Mouse (Mus musculus) adrenal gland, adult 18-20 months (tissue): Measurements from ENCODE around the gene Sorcs2. TPM values are rescaled to one million over a fixed set of nuclear protein-coding genes. Genes with fewer than 3 reads are reported as not detected.
A peak's percentile ranks its signal among the peaks of the same experiment; 100 is the strongest.

Experiments used
- DNase-seq, 2 experiments: peaks; one replicate each; pipeline ENCODE4 v3.0.0; 2021 to 2022; ENCODE audit warnings: low spot score in 2 of 2
- total RNA-seq, 2 experiments: library from RNA; stranded (reverse); gene quantifications; 1 replicate in 1 of 2; 2 replicates in 1 of 2; pipeline ENCODE4 v1.2.3; 2021

Gene Sorcs2
- total RNA-seq, 2 experiments from 2014 or later, result 14.2 to 30.4 TPM

DNA sequence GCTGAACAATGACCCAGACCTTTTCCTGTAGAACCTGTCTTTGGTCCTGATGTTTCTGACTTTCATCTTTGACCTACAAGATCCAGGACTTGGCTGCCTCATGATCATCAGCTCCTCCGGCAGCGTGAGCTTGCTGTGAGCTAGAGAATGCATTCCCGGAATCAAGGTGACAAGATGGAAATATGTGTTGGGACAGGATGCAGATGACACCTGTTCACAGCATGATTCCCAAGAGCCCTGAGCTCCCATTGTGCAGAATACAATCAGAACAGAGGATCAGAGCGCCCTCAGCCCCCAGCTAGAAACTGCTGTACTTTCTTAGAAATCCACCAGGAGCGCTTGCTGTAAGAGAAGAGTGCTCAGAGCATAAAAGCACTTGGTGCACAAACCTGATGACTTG, 311.0 kb downstream of the Sorcs2 start:
- no peak for DNase-seq

DNA sequence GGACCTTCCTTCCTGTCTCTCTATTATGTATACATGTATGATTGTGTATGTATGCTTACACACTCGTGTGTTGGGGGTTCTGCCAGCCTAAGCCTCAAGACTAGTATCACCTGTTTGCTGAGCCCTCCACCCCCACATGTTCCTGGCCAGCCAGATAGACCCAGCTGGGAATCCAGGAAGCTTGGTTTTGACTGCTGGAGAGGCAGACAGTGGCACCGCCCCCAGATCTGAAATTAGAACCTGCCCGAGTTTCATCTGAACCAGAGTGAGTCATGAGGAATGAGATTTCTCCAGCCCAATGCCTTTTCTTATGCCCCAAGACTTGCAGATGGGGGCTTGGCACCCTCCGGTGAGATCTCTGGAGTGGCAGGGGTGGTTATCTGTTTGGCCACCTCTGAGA, 312.3 kb downstream of the Sorcs2 start:
- no peak for DNase-seq

DNA sequence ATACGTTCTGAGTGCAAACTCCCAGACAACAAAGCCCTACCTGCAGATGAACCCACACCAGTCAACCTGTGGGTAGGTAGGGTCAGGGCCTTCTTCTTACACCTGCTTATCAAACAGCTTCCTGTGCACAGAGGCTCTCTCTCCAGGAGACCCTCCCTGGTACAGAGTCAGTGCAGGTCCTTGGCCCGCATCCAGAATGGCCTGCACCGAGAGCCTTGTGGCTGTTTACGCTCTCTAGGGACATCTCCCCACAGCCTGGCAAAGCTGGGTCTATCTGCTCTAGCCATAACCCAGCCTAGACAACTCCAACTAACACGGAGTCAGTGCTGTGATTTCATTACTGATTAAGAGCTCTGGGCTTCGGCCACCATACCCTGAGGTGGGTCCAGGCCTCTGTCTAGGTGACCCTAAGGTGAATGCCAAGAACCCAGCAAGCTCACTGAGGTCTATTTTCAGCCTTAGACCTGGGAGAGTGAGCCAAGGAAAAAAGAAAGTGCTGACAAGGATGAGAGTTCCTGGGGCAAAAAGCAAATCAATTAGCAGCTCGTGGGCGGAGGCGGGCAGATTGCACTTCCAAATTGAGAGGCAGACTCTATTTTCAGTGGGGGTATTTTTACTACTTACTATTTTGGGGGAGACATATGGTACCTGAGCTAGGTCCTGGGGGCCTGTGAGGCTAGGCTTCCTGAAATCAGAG, 313.9 kb downstream of the Sorcs2 start:
- no peak for DNase-seq

DNA sequence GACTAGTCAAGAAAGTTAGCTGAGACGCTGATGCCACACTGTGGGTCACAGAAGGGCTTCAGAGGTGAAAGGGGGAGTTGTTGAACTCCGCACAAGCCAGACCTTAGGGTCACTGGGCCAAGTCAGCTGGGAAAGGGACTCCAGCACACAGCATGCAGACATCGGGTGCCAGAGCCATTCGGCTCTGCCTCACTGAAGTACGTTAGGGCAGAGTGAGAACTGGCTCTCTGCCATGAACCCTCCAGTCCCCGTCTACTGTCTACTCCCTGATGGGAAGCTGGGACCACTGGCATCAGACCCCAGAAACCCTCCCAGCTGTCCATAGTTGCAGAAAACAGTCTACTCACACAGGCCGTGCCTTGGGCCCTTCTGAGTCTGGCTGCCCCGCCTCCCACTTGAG, 316.9 kb downstream of the Sorcs2 start:
- DNase-seq, result no peak

DNA sequence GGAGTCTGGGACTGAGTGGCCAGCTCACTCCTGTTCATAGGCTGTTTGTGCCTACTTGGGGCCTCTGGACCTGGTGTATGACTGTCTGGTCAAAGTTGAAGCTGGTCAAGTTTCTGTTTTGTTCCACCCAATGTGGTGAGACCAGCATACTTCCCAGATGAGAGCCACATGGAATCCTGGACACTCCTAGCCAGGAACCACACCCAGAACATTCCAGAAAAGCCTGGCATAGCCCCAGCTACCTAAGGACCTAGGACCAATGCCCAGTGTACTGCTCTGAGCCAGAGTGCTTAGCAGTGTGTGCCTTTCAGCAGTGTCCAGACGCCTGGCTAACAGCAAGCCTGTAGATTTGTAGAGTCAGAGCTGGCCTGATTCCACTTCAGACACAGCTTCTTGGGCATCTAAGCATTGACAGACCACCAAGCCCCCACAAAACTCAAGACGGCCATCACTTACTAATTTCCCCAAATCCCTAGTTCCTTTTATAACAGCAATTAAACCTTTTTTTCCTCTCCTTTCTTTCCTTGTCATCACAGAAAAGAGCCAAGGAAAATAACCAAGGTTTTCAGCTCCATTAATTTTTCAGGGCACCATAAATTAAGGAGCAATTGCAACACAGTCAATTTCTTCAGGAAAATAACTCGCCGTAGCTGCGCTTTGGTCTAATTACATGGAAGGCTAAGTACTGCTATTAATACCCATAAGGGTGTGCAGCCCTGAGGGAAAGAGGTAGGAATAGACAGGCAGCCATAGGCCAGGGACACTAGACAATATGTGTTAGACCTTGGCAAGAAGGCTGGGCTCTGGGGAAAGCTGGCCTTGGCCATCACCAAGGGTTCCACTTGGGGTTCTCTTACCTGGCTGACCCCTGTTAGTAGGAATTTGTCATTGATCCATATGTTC, 322.5 kb downstream of the Sorcs2 start:
- no peak for DNase-seq

DNA sequence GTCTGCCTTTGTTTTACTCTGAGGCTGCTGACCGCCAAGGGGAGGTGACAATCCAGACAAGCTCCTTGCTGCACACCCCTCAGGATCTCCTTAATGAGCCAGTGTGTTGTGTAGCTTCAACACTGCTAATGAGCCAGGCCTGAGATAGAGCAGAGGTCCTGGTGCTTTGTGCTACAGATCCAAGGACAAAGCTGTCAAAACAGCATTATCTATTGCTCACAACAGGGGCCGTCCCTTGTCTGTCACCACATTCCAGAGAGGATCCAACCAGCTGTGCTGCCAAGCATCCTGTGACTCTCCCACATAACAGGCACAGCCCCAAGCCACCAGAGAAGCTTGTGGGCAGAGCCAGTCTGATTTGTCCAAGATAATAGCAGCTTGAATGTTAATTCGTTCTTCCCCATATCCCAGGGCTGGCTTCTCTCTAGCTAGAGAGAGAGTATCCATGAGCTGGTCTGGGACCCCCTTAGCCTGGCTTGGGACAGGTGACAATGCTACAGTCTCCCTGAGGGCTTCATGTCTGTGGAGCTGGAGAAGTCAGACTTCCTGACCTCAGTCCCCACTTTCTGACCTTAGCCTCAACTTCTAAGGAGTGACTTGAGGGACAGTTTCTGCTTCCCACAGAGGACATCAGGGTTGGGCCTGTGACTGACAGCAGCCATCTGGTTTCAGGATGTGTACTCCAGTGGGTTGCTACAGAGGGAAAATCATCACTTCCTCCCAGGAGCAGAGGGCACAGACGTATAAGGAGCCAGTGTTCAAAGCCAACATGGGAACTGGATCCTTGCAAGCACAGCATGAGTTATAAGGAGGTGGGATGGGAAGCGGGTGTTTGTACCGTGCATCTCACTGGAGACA, 328.2 kb downstream of the Sorcs2 start:
- peak in 1 of 2 experiments; percentile 26 for DNase-seq

DNA sequence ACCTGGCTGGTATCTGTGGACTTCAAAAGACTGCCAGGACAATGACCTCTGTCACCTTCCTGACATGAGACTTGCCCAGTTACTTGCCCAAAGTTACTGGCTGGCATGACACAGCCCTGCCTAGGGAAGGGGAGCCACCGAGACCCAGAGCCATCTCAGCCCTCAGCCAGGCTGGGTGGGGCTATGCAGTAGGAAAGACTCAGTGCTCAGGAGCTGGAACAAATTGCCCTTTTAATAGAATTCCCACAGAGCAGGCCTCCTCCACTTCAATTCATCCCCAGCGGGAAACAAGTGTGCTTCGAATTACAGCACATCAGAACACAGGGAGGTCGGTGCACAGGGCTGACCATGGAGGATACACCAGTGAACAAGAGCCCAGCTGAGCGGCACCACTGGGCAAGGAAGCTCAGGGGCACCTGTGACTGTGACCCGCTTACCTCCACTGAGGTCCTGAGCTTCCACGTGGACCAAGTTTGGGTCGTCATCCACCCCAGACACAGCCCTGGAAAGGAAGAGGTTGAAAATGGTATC, 330.2 kb downstream of the Sorcs2 start:
- DNase-seq, result no peak

DNA sequence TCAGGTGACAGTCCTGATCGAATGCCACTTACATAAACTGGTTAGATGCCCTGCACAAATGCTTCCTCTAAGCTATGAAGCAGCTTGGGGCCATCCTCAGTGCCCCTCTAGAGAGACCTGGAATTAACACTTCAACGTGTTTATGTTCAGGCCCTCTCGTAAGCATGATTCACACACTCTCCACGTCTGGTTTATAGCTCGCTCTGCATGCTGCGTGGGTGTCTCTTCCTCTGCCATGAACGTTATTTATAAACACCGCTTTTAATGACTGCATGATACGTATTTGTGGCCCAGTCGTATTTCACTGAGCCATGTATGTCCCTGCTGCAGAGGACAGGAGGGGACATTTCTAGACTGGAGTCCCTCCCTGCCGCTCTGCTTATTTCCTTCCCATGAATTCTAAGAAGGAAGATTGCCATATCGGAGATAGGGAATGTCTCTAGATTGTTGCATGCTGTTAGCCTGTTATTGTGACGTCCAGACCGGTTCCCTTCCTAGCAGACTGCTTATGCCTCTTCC, 340.1 kb downstream of the Sorcs2 start:
- DNase-seq, result no peak

DNA sequence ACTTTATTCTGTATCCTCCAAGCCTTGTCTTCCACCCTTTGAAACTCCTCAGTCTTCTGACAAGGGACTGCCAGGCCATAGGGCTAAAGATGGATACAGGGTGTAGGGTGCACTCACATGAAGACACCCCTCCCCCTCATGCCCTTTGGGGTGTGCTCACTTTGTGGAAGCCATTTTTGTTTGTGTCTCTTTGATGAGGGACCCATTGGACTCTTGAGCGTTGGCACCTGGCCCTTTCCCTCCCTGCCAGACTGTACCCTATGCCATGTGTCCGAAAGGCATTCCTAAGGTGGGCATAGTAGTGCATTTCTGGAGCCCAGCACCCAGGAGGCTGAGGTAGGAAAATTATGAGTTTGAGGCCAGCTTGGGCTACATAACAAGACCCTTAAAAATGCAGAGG, 341.0 kb downstream of the Sorcs2 start:
- DNase-seq, result no peak

DNA sequence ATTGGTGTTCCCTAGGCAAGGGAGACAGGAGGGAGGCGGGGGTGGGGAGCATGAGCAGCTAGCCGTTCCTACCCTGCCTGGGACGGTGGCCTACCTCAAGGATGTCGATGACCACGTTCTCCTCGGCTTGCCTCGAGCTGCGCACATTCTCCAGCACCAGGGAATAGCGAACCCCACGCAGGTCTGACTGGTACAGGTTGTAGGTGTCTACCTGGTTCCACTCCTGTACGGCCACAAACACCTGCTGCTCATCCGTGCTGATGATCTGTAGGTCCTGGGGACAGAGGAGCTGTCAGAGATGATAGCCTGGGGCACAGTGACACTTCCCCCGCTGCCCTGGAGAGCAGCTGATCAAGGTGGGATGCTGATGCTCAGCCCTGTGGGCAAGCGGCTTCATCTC, 342.1 kb downstream of the Sorcs2 start:
- no peak for DNase-seq

DNA sequence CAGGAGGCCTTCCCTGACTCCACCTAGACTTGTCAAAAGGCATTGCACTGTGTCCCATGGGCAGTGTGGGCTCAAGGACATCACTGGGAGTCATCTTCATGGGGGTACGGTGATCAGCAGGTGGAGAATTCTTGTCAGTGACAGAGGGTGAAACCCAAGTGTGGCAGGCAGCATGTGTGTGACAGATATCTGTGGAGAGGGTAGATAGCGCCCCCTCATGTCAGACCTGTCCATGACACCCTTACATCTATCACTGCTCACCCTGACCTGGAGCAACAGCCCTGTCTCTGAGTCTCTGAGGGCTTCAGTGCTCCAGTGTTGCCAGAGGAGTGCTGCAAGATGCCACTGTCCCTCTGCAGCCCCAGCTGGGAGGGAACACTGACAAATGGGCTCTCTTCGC, 343.4 kb downstream of the Sorcs2 start:
- no peak for DNase-seq

DNA sequence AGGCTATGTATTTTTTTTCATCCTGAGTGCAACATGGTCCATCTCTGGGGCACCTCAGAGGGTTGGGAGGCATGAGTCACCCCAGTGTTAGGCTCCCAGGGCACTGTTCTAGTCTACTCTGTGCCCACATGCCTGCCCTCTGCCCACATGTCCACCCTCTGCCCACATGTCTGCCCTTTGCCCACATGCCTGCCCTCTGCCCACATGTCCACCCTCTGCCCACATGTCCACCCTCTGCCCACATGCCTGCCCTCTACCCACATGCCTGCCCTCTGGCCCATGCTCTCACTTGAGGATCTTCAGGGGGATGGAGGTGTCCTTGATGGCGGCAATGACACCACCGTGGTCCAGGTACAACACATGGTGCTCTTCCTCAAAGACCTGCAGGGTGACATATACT, 354.8 kb downstream of the Sorcs2 start:
- no peak for DNase-seq

DNA sequence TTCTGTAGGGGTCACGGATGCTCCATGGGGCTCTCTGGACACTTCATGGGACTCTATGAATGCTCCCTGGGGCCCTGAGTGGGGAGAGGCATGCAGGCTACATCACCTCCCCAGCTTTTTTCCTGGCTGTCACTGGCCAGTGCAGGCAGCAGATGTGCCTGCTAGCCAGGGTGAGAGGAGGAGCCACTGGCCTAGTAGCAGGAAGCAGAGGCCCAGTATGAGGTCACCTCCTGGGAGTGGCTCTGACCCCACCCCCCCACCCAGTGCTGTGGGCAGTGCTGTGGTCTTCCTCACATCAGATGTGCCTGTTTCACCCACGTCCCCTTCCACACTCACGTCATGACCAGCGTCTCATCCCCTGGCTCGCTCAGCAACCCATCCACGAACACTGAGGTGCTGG, 356.2 kb downstream of the Sorcs2 start:
- DNase-seq, result no peak

DNA sequence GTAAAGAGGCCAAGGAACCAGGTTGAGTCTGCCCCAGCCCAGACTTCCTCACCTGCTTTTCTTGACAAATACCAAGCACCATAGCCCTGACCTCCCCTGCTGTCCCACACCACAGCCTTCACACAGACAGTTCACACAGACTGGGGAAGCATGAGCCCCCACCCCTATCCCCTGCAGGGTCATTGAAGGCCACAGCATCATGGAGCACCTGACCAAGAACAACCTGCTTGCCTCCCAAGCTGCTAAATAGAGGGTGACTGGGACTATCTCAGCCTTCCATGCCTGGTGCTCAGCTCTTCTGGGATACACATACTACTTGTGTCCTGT, 356.7 kb downstream of the Sorcs2 start:
- DNase-seq, result no peak

DNA sequence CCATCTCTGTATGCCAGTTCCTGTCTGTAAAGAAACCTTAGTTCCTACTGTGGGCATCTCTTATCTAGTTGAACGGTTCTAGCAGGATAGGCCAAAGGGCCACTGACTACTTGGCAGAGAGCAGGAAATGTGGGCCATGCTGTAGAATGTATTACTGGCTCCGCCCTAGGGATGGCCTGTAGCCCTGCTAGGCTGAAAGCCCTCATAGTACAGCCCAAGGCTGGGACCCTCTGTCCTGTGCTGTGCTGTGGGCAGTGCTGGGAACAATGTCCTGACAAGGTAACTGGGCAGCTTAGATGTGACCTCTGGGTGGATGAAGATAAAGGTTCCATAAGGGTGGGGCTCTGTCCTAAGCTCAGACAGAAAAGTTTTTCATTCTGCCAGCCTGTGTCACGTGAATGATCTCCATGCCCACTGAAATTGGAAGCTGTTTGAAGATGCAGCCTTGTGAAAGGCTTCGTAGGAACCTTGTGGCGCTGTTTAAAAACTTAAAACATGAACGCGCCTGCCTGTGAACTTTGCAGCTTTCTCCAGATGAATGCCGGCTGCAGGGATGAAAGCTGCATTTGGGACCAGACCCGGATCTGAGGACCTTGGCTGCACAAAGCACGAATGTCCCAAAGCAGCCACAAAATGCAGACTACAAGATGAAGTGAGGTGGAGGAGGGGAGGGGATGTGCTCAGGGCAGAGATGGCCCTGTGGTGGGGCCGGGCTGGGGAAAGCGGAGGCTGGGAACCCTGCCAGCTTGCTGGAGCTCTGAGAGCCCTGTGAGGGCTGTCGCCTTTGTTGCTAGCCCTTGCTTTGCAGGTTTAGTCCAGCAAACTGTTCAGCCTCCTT, 357.3 kb downstream of the Sorcs2 start:
- DNase-seq, result peak in 1 of 2 experiments; percentile 13

DNA sequence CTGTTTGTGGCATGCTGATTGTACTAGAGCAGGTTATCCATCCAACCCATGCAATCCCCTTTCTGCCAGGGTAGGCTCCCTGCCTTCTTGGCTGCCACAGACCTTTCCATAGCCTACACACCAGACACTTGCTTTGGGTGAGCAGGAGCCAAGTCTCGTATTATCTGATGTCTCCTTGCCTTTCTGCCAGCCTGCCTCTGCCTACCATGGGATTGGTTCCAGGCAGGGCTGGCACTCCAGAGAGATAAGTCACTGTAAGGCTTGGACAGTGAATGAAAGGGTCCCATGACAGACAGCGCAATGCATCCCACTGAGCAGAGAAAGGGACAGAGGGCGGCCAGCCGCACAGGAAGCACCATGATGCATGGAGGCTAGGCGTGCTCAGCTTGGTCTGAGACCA, 358.3 kb downstream of the Sorcs2 start:
- DNase-seq, result no peak

DNA sequence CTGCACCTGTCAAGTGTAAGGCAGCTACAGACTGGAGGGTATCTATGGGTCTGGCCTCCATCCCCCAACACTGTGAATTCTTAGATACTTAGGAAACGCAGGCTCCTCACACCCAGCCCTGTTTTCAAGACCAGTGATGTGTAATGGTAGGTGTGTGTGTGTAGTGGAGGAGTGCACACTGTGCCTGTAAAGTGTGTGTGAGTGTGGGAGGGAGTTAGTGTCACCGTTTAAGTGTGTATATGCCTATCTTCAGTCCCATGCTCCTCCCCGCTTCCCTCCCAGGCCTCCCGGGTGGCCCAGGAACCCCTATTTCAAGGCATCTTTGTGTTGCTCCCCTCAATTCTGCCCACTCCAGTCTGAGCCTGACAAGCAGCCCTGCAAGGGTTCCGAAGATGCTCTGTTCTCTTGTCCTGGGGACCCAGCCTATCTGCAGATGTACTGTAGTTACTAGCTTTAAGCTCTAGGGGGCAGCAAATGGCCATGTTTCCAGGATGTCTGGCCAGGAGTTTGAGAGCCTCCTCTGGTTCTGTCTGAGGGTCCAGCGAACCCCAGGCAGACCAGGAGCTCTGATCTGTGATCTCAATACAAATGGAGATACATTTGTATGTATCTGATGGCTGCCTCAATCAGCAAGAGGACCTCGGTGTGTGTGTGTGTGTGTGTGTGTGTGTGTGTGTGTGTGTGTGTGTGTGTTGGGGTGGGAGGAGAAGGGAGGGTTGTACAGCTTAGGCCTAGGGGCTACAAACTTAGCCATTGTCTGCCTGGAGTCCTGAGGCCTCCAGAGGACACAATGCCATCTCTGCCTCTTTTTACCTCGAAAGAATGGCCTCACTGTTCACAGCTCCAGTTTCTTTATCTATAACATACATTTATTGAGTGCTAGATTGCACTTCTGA, 364.2 kb downstream of the Sorcs2 start:
- DNase-seq, result peak in 1 of 2 experiments; percentile 25

DNA sequence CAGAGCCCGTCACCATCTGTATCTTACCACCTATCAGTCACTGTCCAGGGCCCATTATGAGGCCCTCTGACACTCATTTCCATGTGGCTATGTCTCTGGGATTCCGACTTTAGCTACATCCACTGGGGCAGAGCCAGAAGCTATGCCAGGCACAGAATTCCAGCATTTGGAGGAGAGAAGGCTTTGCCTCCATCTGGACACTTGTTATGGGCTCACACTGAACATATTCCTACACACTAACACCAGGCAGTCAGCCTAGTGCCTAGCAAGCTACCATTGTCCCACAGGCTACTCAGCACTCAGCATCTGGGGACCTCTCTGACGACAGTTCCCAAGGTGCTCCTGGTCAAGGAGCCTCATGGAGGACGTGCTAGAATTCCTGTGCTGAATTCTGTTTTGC, 372.9 kb downstream of the Sorcs2 start:
- DNase-seq, result no peak

DNA sequence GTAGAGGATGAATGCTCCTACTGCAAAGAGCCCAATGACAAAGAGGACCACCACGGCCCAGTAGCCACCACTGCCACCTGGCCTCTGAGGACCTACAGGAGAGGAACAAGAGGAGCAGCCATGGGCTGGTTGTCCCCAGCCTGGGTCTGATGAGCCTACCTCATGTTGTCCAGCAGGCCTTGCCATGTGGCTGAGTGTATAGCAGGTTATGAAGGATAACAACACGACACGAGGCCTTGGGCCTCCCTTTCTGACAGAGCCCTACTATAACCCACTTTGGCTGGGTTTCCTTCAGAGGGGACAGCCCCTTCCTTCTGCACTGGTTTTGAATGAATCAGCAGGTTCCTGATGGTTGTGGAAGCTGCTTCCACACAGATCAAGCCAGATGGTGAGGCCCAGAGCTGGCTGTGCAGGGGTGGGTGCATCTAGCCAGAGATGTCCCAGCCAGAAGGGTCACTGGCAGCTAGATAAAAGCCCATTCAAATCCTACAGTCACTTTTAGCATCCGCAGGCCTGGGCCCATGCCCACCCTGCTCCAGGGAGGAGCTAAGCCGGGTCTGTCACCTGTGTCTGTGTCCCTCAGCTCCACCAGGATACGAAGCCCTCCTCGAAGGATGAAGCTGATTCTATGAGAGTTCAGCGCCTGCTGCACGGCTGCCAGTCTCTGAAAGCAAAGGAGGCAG, 373.8 kb downstream of the Sorcs2 start:
- DNase-seq, result no peak
